In genomic region chr6:118724388-118724787, GRCm38 (mm10) we compare ENCODE assay signal across 19 mouse cellular contexts.
DNase-seq lines count a peak whose midpoint lies in the region; ATAC-seq and TF ChIP-seq lines count a peak whose summit lies in the region.
"Had no signal": no experiment of that assay in that cellular context is flagged by ENCODE, and none has a peak within 500 bp of the region (broad histone marks: within the 10 kb centered on the region; RNA-seq: fewer than 3 reads in every experiment).

No protein-coding gene starts in this region.

- H3K36me3 ChIP-seq in forebrain, embryonic 13.5 days (ENCODE audit: poor library complexity, severe bottlenecking), result no peaks in the 10 kb centered on the region
- no peaks in the 10 kb centered on the region for H3K36me3 ChIP-seq in forebrain, embryonic 12.5 days (replicated peaks)
- H3K36me3 ChIP-seq in hindbrain, embryonic 10.5 days, result no peaks in the 10 kb centered on the region
- H3K36me3 ChIP-seq in hindbrain, embryonic 14.5 days (replicated peaks; ENCODE audit: control insufficient read depth, insufficient read depth), result peaks cover 3% of the 10 kb centered on the region; the same call in 1 of the 2 replicates
- H3K36me3 ChIP-seq in hindbrain, postnatal 0 days (ENCODE audit: insufficient read depth, low read length), result no peaks in the 10 kb centered on the region
- no peaks in the 10 kb centered on the region for H3K36me3 ChIP-seq in hindbrain, embryonic 11.5 days (ENCODE audit: control insufficient read depth, insufficient read depth, low read length)
- H3K36me3 ChIP-seq: forebrain, embryonic 10.5 days; G1E had no signal

- H3K9me3 ChIP-seq in forebrain, embryonic 13.5 days (replicated peaks), result no peaks in the 10 kb centered on the region
- no peaks in the 10 kb centered on the region for H3K9me3 ChIP-seq in forebrain, embryonic 12.5 days
- no peaks in the 10 kb centered on the region for H3K9me3 ChIP-seq in hindbrain, embryonic 10.5 days
- no peaks in the 10 kb centered on the region for H3K9me3 ChIP-seq in hindbrain, embryonic 14.5 days (ENCODE audit: control insufficient read depth, low read length)
- no peaks in the 10 kb centered on the region for H3K9me3 ChIP-seq in hindbrain, postnatal 0 days (ENCODE audit: low read length)
- H3K9me3 ChIP-seq in hindbrain, embryonic 11.5 days (ENCODE audit: control insufficient read depth, low read length), result no peaks in the 10 kb centered on the region
- H3K9me3 ChIP-seq: forebrain, embryonic 10.5 days had no signal

- TF ChIP-seq CTCF in hindbrain, postnatal 0 days (IDR thresholded peaks at IDR 0.05; ENCODE audit: low read depth), result no peak

- DNase-seq in hindbrain, embryonic 10.5 days (ENCODE audit: low spot score), result no peak
- no peak for DNase-seq in hindbrain, embryonic 14.5 days (ENCODE audit: low spot score)
- peak; percentile 35 for DNase-seq in hindbrain, postnatal 0 days (ENCODE audit: low spot score)
- no peak for DNase-seq in hindbrain, embryonic 11.5 days (ENCODE audit: low spot score)
- DNase-seq: adrenal gland, adult 2 months; adrenal gland, postnatal 14 days; B cell, adult 2 months; gastrocnemius, adult 2 months; gastrocnemius, postnatal 14 days; heart, adult 11 months; kidney, adult 18-20 months; kidney, adult 9 months had no signal

- 85% methylated on average over 6 of the region's 6 CpGs for WGBS in forebrain, embryonic 13.5 days
- 86% methylated on average over 6 of the region's 6 CpGs for WGBS in forebrain, embryonic 12.5 days
- 87% methylated on average over 6 of the region's 6 CpGs for WGBS in hindbrain, embryonic 10.5 days
- WGBS in hindbrain, embryonic 14.5 days, result 72% methylated on average over 6 of the region's 6 CpGs
- 51% methylated on average over 6 of the region's 6 CpGs for WGBS in hindbrain, postnatal 0 days
- 81% methylated on average over 6 of the region's 6 CpGs for WGBS in hindbrain, embryonic 11.5 days

- H3K27ac ChIP-seq in forebrain, embryonic 13.5 days, result 0 out of 2 replicates have a peak overlapping the region, but pooled peaks have one; percentile 4
- no peak overlapping the region for H3K27ac ChIP-seq in forebrain, embryonic 12.5 days
- H3K27ac ChIP-seq in hindbrain, embryonic 10.5 days, result 0 out of 2 replicates have a peak overlapping the region, but pooled peaks have one; percentile 50
- H3K27ac ChIP-seq in hindbrain, embryonic 14.5 days, result no peak overlapping the region
- peak overlapping the region; percentile 62; the same call in 1 of the 2 replicates for H3K27ac ChIP-seq in hindbrain, postnatal 0 days
- H3K27ac ChIP-seq in hindbrain, embryonic 11.5 days (ENCODE audit: low read depth, low read length), result no peak overlapping the region
- H3K27ac ChIP-seq: forebrain, embryonic 10.5 days; gastrocnemius, adult 2 months had no signal

- H3K4me3 ChIP-seq in forebrain, embryonic 13.5 days, result no peak overlapping the region
- no peak overlapping the region for H3K4me3 ChIP-seq in forebrain, embryonic 12.5 days (replicated peaks)
- no peak overlapping the region for H3K4me3 ChIP-seq in hindbrain, embryonic 10.5 days
- H3K4me3 ChIP-seq in hindbrain, embryonic 14.5 days (replicated peaks; ENCODE audit: low read length), result no peak overlapping the region
- no peak overlapping the region for H3K4me3 ChIP-seq in hindbrain, postnatal 0 days (ENCODE audit: low read length)
- H3K4me3 ChIP-seq in hindbrain, embryonic 11.5 days (ENCODE audit: low read depth, low read length), result no peak overlapping the region
- H3K4me3 ChIP-seq: forebrain, embryonic 10.5 days; gastrocnemius, adult 2 months had no signal

- peaks cover 13% of the 10 kb centered on the region; the same call in 1 of the 2 replicates for H3K4me1 ChIP-seq in forebrain, embryonic 13.5 days
- no peaks in the 10 kb centered on the region for H3K4me1 ChIP-seq in forebrain, embryonic 12.5 days
- peaks cover 25% of the 10 kb centered on the region for H3K4me1 ChIP-seq in hindbrain, embryonic 10.5 days (replicated peaks)
- H3K4me1 ChIP-seq in hindbrain, embryonic 14.5 days (replicated peaks; ENCODE audit: control insufficient read depth, insufficient read depth, low read length), result no peaks in the 10 kb centered on the region; the same call in 1 of the 2 replicates
- peaks cover 7% of the 10 kb centered on the region; the same call in 1 of the 2 replicates for H3K4me1 ChIP-seq in hindbrain, postnatal 0 days (ENCODE audit: insufficient read depth, low read length)
- no peaks in the 10 kb centered on the region for H3K4me1 ChIP-seq in hindbrain, embryonic 11.5 days (replicated peaks; ENCODE audit: control insufficient read depth, insufficient read depth, low read length)

- ATAC-seq in forebrain, embryonic 13.5 days, result no peak
- no peak for ATAC-seq in forebrain, embryonic 12.5 days (ENCODE audit: low FRiP score)
- ATAC-seq in hindbrain, embryonic 14.5 days (ENCODE audit: low FRiP score), result no peak
- ATAC-seq in hindbrain, postnatal 0 days, result peak; percentile 21; the same call in 1 of the 2 replicates
- no peak for ATAC-seq in hindbrain, embryonic 11.5 days (ENCODE audit: low FRiP score)
- ATAC-seq: inflammation-experienced regulatory T-cells, adult 6 months; intestine, embryonic 16.5 days had no signal

- no peak overlapping the region for H3K9ac ChIP-seq in forebrain, embryonic 13.5 days
- no peak overlapping the region for H3K9ac ChIP-seq in forebrain, embryonic 12.5 days
- no peak overlapping the region for H3K9ac ChIP-seq in hindbrain, embryonic 14.5 days
- no peak overlapping the region for H3K9ac ChIP-seq in hindbrain, postnatal 0 days (replicated peaks; ENCODE audit: low read length)
- no peak overlapping the region for H3K9ac ChIP-seq in hindbrain, embryonic 11.5 days (ENCODE audit: low read depth, low read length)

- H3K27me3 ChIP-seq in forebrain, embryonic 13.5 days, result no peaks in the 10 kb centered on the region
- no peaks in the 10 kb centered on the region for H3K27me3 ChIP-seq in forebrain, embryonic 12.5 days
- no peaks in the 10 kb centered on the region for H3K27me3 ChIP-seq in hindbrain, embryonic 10.5 days (ENCODE audit: insufficient read depth, poor library complexity, severe bottlenecking)
- no peaks in the 10 kb centered on the region for H3K27me3 ChIP-seq in hindbrain, embryonic 14.5 days (ENCODE audit: control insufficient read depth, insufficient read depth, low read length)
- no peaks in the 10 kb centered on the region for H3K27me3 ChIP-seq in hindbrain, postnatal 0 days (ENCODE audit: insufficient read depth, low read length)
- H3K27me3 ChIP-seq in hindbrain, embryonic 11.5 days (ENCODE audit: control insufficient read depth, insufficient read depth, low read length), result no peaks in the 10 kb centered on the region

- no peak overlapping the region for H3K4me2 ChIP-seq in forebrain, embryonic 13.5 days
- H3K4me2 ChIP-seq in forebrain, embryonic 12.5 days, result no peak overlapping the region
- H3K4me2 ChIP-seq in hindbrain, embryonic 14.5 days (replicated peaks), result no peak overlapping the region
- H3K4me2 ChIP-seq in hindbrain, postnatal 0 days (ENCODE audit: low read depth, low read length), result no peak overlapping the region
- no peak overlapping the region for H3K4me2 ChIP-seq in hindbrain, embryonic 11.5 days (replicated peaks; ENCODE audit: low read depth, low read length)
- H3K4me2 ChIP-seq: heart, embryonic 11.5 days had no signal

Comparison
In these comparisons a context has a peak if more than half of its experiments do, and no peak if none do; other contexts are left out.
1. H3K27ac ChIP-seq: peak in forebrain, embryonic 13.5 days (single experiment), hindbrain, embryonic 10.5 days (single experiment) and hindbrain, postnatal 0 days (single experiment); none in forebrain, embryonic 12.5 days (single experiment), hindbrain, embryonic 14.5 days (single experiment) and hindbrain, embryonic 11.5 days (single experiment).